Comparison of ENCODE assay signal across 11 mouse cellular contexts in the genomic region with DNA sequence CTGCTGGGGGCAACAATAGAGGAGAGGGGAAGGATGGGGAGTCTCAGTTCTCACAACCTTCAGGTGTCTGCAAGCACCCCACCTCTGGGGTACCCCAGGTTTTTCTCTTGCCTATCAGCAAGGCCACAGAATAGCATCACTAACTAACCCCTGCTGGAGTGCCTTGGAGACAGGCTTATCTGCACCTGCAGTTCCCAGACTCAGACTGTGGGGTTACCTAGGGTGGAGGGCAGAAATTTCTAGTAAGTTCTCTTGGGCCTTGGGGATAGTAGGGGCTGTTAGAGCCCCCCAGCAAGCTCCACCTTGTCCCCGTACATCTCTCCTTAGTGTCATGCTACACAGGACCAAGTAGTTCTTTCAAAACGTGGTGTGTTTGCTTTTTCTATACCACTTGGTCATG.
DNase-seq lines count a peak whose midpoint lies in the region; ATAC-seq lines count a peak whose summit lies in the region.
"Had no signal": no experiment of that assay in that cellular context is flagged by ENCODE, and none has a peak within 500 bp of the region (broad histone marks: within the 10 kb centered on the region; RNA-seq: fewer than 3 reads in every experiment).

No protein-coding gene starts in this region.

- H3K4me2 ChIP-seq in heart, embryonic 13.5 days = peak overlapping the region; percentile 64
- no peak overlapping the region for H3K4me2 ChIP-seq in neural tube, embryonic 11.5 days (ENCODE audit: low read depth)
- peak overlapping the region; percentile 46 for H3K4me2 ChIP-seq in liver, embryonic 11.5 days
- peak overlapping the region; percentile 24; the same call in 1 of the 2 replicates for H3K4me2 ChIP-seq in neural tube, embryonic 15.5 days

- H3K9ac ChIP-seq in heart, embryonic 13.5 days = no peak overlapping the region
- 0 out of 2 replicates have a peak overlapping the region, but pooled peaks have one; percentile 29 for H3K9ac ChIP-seq in neural tube, embryonic 11.5 days (ENCODE audit: low read length)
- H3K9ac ChIP-seq in liver, embryonic 11.5 days (ENCODE audit: low read depth, low read length) = no peak overlapping the region
- no peak overlapping the region for H3K9ac ChIP-seq in neural tube, embryonic 15.5 days (replicated peaks)

- no peak for ATAC-seq in heart, embryonic 13.5 days (ENCODE audit: extremely low read depth, insufficient number of reproducible peaks, low FRiP score, low TSS enrichment)
- ATAC-seq in neural tube, embryonic 11.5 days (ENCODE audit: insufficient read depth, low FRiP score, low TSS enrichment) = peak; percentile 31; the same call in 1 of the 2 replicates
- ATAC-seq in liver, embryonic 11.5 days (replicated peaks; ENCODE audit: low FRiP score) = peak; percentile 68
- no peak for ATAC-seq in neural tube, embryonic 15.5 days (ENCODE audit: low FRiP score)

- peaks cover 25% of the 10 kb centered on the region for H3K4me1 ChIP-seq in heart, embryonic 13.5 days
- peaks cover 24% of the 10 kb centered on the region for H3K4me1 ChIP-seq in neural tube, embryonic 11.5 days (ENCODE audit: control insufficient read depth, insufficient read depth, low read length)
- H3K4me1 ChIP-seq in liver, embryonic 11.5 days (replicated peaks; ENCODE audit: control insufficient read depth, insufficient read depth, low read length) = peaks cover 19% of the 10 kb centered on the region
- H3K4me1 ChIP-seq in neural tube, embryonic 15.5 days = peaks cover 27% of the 10 kb centered on the region

- 46% methylated on average over 2 of the region's 2 CpGs for WGBS in heart, embryonic 13.5 days
- 18% methylated on average over 2 of the region's 2 CpGs for WGBS in neural tube, embryonic 11.5 days
- 48% methylated on average over 2 of the region's 2 CpGs for WGBS in liver, embryonic 11.5 days
- WGBS in neural tube, embryonic 15.5 days = 19% methylated on average over 2 of the region's 2 CpGs

- no peaks in the 10 kb centered on the region for H3K9me3 ChIP-seq in heart, embryonic 13.5 days
- no peaks in the 10 kb centered on the region for H3K9me3 ChIP-seq in neural tube, embryonic 11.5 days (ENCODE audit: control insufficient read depth, low read length)
- no peaks in the 10 kb centered on the region for H3K9me3 ChIP-seq in liver, embryonic 11.5 days (ENCODE audit: control insufficient read depth, low read length)
- no peaks in the 10 kb centered on the region for H3K9me3 ChIP-seq in neural tube, embryonic 15.5 days (replicated peaks)

- DNase-seq in heart, adult 9 months (ENCODE audit: low spot score in 2 of 2) = no peak
- no peak for DNase-seq in neural tube, embryonic 11.5 days (ENCODE audit: low spot score)
- DNase-seq in neural tube, embryonic 10.5 days (ENCODE audit: extremely low spot score, low spot score) = no peak
- DNase-seq in liver, embryonic 11.5 days (ENCODE audit: low spot score) = no peak
- DNase-seq in layer of hippocampus, adult 11-12 months (ENCODE audit: low spot score) = no peak
- no peak for DNase-seq in right cerebral cortex, postnatal 10 days (ENCODE audit: low spot score in 2 of 2)
- DNase-seq: adrenal gland, postnatal 36 days; cerebellum, postnatal 10 days; kidney, postnatal 25 days had no signal

- H3K4me3 ChIP-seq in heart, embryonic 13.5 days = no peak overlapping the region
- H3K4me3 ChIP-seq in neural tube, embryonic 11.5 days (ENCODE audit: low read depth, low read length) = no peak overlapping the region
- no peak overlapping the region for H3K4me3 ChIP-seq in liver, embryonic 11.5 days (ENCODE audit: low read depth, low read length)
- no peak overlapping the region for H3K4me3 ChIP-seq in neural tube, embryonic 15.5 days (replicated peaks)

- H3K36me3 ChIP-seq in heart, embryonic 13.5 days = no peaks in the 10 kb centered on the region
- H3K36me3 ChIP-seq in neural tube, embryonic 11.5 days (ENCODE audit: control insufficient read depth, insufficient read depth, low read length) = no peaks in the 10 kb centered on the region
- no peaks in the 10 kb centered on the region for H3K36me3 ChIP-seq in liver, embryonic 11.5 days (ENCODE audit: control insufficient read depth, insufficient read depth, low read length)
- H3K36me3 ChIP-seq in neural tube, embryonic 15.5 days = no peaks in the 10 kb centered on the region

- H3K27me3 ChIP-seq in heart, embryonic 13.5 days (replicated peaks) = peaks cover 23% of the 10 kb centered on the region
- H3K27me3 ChIP-seq in neural tube, embryonic 11.5 days (ENCODE audit: control insufficient read depth, insufficient read depth, low read length) = peaks cover 60% of the 10 kb centered on the region
- H3K27me3 ChIP-seq in liver, embryonic 11.5 days (replicated peaks; ENCODE audit: control insufficient read depth, insufficient read depth, low read length) = 0 out of 2 replicates have a peak, but pooled peaks cover 5% of the 10 kb centered on the region
- peaks cover 81% of the 10 kb centered on the region for H3K27me3 ChIP-seq in neural tube, embryonic 15.5 days (replicated peaks)

- no peak overlapping the region for H3K27ac ChIP-seq in heart, embryonic 13.5 days (replicated peaks)
- H3K27ac ChIP-seq in neural tube, embryonic 11.5 days (ENCODE audit: low read depth, low read length) = peak overlapping the region; percentile 63; the same call in 1 of the 2 replicates
- no peak overlapping the region for H3K27ac ChIP-seq in liver, embryonic 11.5 days (ENCODE audit: low read depth, low read length)
- no peak overlapping the region for H3K27ac ChIP-seq in neural tube, embryonic 15.5 days (replicated peaks)

Comparison
In these comparisons a context has a peak if more than half of its experiments do, and no peak if none do; other contexts are left out.
1. ATAC-seq: peak in neural tube, embryonic 11.5 days (single experiment) and liver, embryonic 11.5 days (single experiment); none in heart, embryonic 13.5 days (single experiment) and neural tube, embryonic 15.5 days (single experiment).